Mouse (Mus musculus): ENCODE results near the gene Sstr2. TPM values are rescaled to one million over a fixed set of nuclear protein-coding genes. Genes with fewer than 3 reads are reported as not detected.

The Sstr2 gene
- polyA plus RNA-seq, 1 experiment from 2014 or later, result 10.7 TPM

- Histone ChIP-seq H3K9ac (ENCODE audit: low read length) (peak within 1 kb of the TSS; percentile 92), H3K4me2 (ENCODE audit: low read depth, low read length, severe bottlenecking) (peak within 1 kb of the TSS; percentile 58), H3K9me3 (ENCODE audit: control insufficient read depth, low read length) (no peaks in the 10 kb centered on the region), H3K27me3 (ENCODE audit: control insufficient read depth, insufficient read depth, low read length) (no peaks in the 10 kb centered on the region; the same call in 1 of the 2 replicates), H3K4me1 (replicated peaks; ENCODE audit: control insufficient read depth, insufficient read depth, low read length) (peaks cover 10% of the 10 kb centered on the region; the same call in 1 of the 2 replicates), H3K4me3 (ENCODE audit: low read depth, low read length) (peak within 1 kb of the TSS; percentile 92), H3K27ac (ENCODE audit: low read depth, low read length) (peak within 1 kb of the TSS; percentile 80), H3K36me3 (ENCODE audit: control insufficient read depth, insufficient read depth, low read length) (peaks cover 4% of the 10 kb centered on the region)
- 42% methylated on average over 26 of the region's 26 CpGs for WGBS
- DNase-seq (ENCODE audit: low spot score) (no peak), ATAC-seq (replicated peaks; ENCODE audit: low FRiP score) (no peak)
These were observed 29.7 kb downstream of the Sstr2 start, which contains the start of gene Cog1 for GRCm38 (mm10) chr11:113648690-113649352. Gene Cog1 (plus strand): TSS chr11:113649169.

GRCm38 (mm10) chr11:113649353-113650210, 30.4 kb downstream of the Sstr2 start, which contains the start of gene Slc39a11:
Gene Slc39a11 (minus strand): TSS chr11:113650079.
- Histone ChIP-seq H3K27me3 (ENCODE audit: control insufficient read depth, insufficient read depth, low read length) (no peaks in the 10 kb centered on the region; the same call in 1 of the 2 replicates), H3K4me2 (ENCODE audit: low read depth, low read length, severe bottlenecking) (peak within 1 kb of the TSS; percentile 58), H3K36me3 (ENCODE audit: control insufficient read depth, insufficient read depth, low read length) (peaks cover 9% of the 10 kb centered on the region), H3K4me3 (ENCODE audit: low read depth, low read length) (peak within 1 kb of the TSS; percentile 92), H3K9ac (ENCODE audit: low read length) (peak within 1 kb of the TSS; percentile 92), H3K27ac (ENCODE audit: low read depth, low read length) (peak within 1 kb of the TSS; percentile 80), H3K4me1 (replicated peaks; ENCODE audit: control insufficient read depth, insufficient read depth, low read length) (peaks cover 10% of the 10 kb centered on the region; the same call in 1 of the 2 replicates), H3K9me3 (ENCODE audit: control insufficient read depth, low read length) (no peaks in the 10 kb centered on the region)
- DNase-seq (ENCODE audit: low spot score) (peak; percentile 89), ATAC-seq (replicated peaks; ENCODE audit: low FRiP score) (peak; percentile 78)
- under 1% methylated on average over 78 of the region's 91 CpGs for WGBS

- WGBS, result 73% methylated on average over 22 of the region's 22 CpGs
- peak; percentile 48 for DNase-seq (ENCODE audit: low spot score)
- Histone ChIP-seq H3K27me3 (ENCODE audit: control insufficient read depth, insufficient read depth, low read length) (no peaks in the 10 kb centered on the region; the same call in 1 of the 2 replicates), H3K36me3 (ENCODE audit: control insufficient read depth, insufficient read depth, low read length) (peaks cover 15% of the 10 kb centered on the region), H3K9me3 (ENCODE audit: control insufficient read depth, low read length) (no peaks in the 10 kb centered on the region), H3K27ac (ENCODE audit: low read depth, low read length) (peak overlapping the region; percentile 62; the same call in 1 of the 2 replicates), H3K4me1 (replicated peaks; ENCODE audit: control insufficient read depth, insufficient read depth, low read length) (peaks cover 10% of the 10 kb centered on the region; the same call in 1 of the 2 replicates), H3K4me3 (ENCODE audit: low read depth, low read length) (no peak overlapping the region), H3K4me2 (ENCODE audit: low read depth, low read length, severe bottlenecking) (no peak overlapping the region), H3K9ac (ENCODE audit: low read length) (no peak overlapping the region)
- no peak for ATAC-seq (replicated peaks; ENCODE audit: low FRiP score)
These were observed 32.2 kb downstream of the Sstr2 start for GRCm38 (mm10) chr11:113651206-113651906.

GRCm38 (mm10) chr11:113651907-113652273, 32.7 kb downstream of the Sstr2 start:
- peaks cover 21% of the 10 kb centered on the region for H3K36me3 ChIP-seq (ENCODE audit: control insufficient read depth, insufficient read depth, low read length)
- H3K27ac ChIP-seq (ENCODE audit: low read depth, low read length), result no peak overlapping the region; the same call in 1 of the 2 replicates
- H3K9me3 ChIP-seq (ENCODE audit: control insufficient read depth, low read length), result no peaks in the 10 kb centered on the region
- H3K27me3 ChIP-seq (ENCODE audit: control insufficient read depth, insufficient read depth, low read length), result no peaks in the 10 kb centered on the region; the same call in 1 of the 2 replicates
- no peak overlapping the region for H3K4me2 ChIP-seq (ENCODE audit: low read depth, low read length, severe bottlenecking)
- DNase-seq (ENCODE audit: low spot score) (peak; percentile 76), ATAC-seq (replicated peaks; ENCODE audit: low FRiP score) (0 out of 2 replicates have a peak, but pooled peaks have one; percentile 18)
- H3K4me1 ChIP-seq (replicated peaks; ENCODE audit: control insufficient read depth, insufficient read depth, low read length), result peaks cover 10% of the 10 kb centered on the region; the same call in 1 of the 2 replicates
- H3K9ac ChIP-seq (ENCODE audit: low read length), result no peak overlapping the region
- H3K4me3 ChIP-seq (ENCODE audit: low read depth, low read length), result no peak overlapping the region
- WGBS, result 45% methylated on average over 8 of the region's 8 CpGs

GRCm38 (mm10) chr11:113652516-113652915, 33.4 kb downstream of the Sstr2 start:
- Histone ChIP-seq H3K4me3 (ENCODE audit: low read depth, low read length) (no peak overlapping the region), H3K36me3 (ENCODE audit: control insufficient read depth, insufficient read depth, low read length) (peaks cover 22% of the 10 kb centered on the region), H3K4me1 (replicated peaks; ENCODE audit: control insufficient read depth, insufficient read depth, low read length) (peaks cover 10% of the 10 kb centered on the region; the same call in 1 of the 2 replicates), H3K27me3 (ENCODE audit: control insufficient read depth, insufficient read depth, low read length) (no peaks in the 10 kb centered on the region; the same call in 1 of the 2 replicates), H3K27ac (ENCODE audit: low read depth, low read length) (no peak overlapping the region), H3K9me3 (ENCODE audit: control insufficient read depth, low read length) (no peaks in the 10 kb centered on the region), H3K4me2 (ENCODE audit: low read depth, low read length, severe bottlenecking) (no peak overlapping the region), H3K9ac (ENCODE audit: low read length) (no peak overlapping the region)
- DNase-seq (ENCODE audit: low spot score) (peak; percentile 41), ATAC-seq (replicated peaks; ENCODE audit: low FRiP score) (no peak)
- WGBS, result 95% methylated on average over 6 of the region's 6 CpGs

GRCm38 (mm10) chr11:113654105-113654504, 35.0 kb downstream of the Sstr2 start:
- Histone ChIP-seq H3K9me3 (ENCODE audit: control insufficient read depth, low read length) (no peaks in the 10 kb centered on the region), H3K4me1 (replicated peaks; ENCODE audit: control insufficient read depth, insufficient read depth, low read length) (peaks cover 4% of the 10 kb centered on the region; the same call in 1 of the 2 replicates), H3K4me2 (ENCODE audit: low read depth, low read length, severe bottlenecking) (no peak overlapping the region), H3K27me3 (ENCODE audit: control insufficient read depth, insufficient read depth, low read length) (no peaks in the 10 kb centered on the region), H3K4me3 (ENCODE audit: low read depth, low read length) (no peak overlapping the region), H3K36me3 (ENCODE audit: control insufficient read depth, insufficient read depth, low read length) (peaks cover 24% of the 10 kb centered on the region), H3K27ac (ENCODE audit: low read depth, low read length) (no peak overlapping the region), H3K9ac (ENCODE audit: low read length) (no peak overlapping the region)
- ATAC-seq (replicated peaks; ENCODE audit: low FRiP score), result no peak
- WGBS, result 92% methylated on average over 15 of the region's 15 CpGs
- peak; percentile 45 for DNase-seq (ENCODE audit: low spot score)

GRCm38 (mm10) chr11:113654561-113655270, 35.6 kb downstream of the Sstr2 start:
- no peaks in the 10 kb centered on the region for H3K9me3 ChIP-seq (ENCODE audit: control insufficient read depth, low read length)
- no peak for ATAC-seq (replicated peaks; ENCODE audit: low FRiP score)
- peaks cover 4% of the 10 kb centered on the region; the same call in 1 of the 2 replicates for H3K4me1 ChIP-seq (replicated peaks; ENCODE audit: control insufficient read depth, insufficient read depth, low read length)
- peaks cover 24% of the 10 kb centered on the region for H3K36me3 ChIP-seq (ENCODE audit: control insufficient read depth, insufficient read depth, low read length)
- H3K9ac ChIP-seq (ENCODE audit: low read length), result no peak overlapping the region
- H3K4me3 ChIP-seq (ENCODE audit: low read depth, low read length), result no peak overlapping the region
- no peak overlapping the region for H3K27ac ChIP-seq (ENCODE audit: low read depth, low read length)
- H3K4me2 ChIP-seq (ENCODE audit: low read depth, low read length, severe bottlenecking), result no peak overlapping the region
- peak; percentile 43 for DNase-seq (ENCODE audit: low spot score)
- no peaks in the 10 kb centered on the region for H3K27me3 ChIP-seq (ENCODE audit: control insufficient read depth, insufficient read depth, low read length)
- 83% methylated on average over 18 of the region's 18 CpGs for WGBS

All from forebrain, embryonic 11.5 days (tissue).